Mouse (Mus musculus) T-cell, adult 2 months (primary cell): ENCODE measurements around the gene Zyg11b.

Experiments
- DNase-seq: peaks from one replicate; pipeline ENCODE4 v3.0.0; 2022; ENCODE audit warnings: low spot score

Gene Zyg11b

DNA sequence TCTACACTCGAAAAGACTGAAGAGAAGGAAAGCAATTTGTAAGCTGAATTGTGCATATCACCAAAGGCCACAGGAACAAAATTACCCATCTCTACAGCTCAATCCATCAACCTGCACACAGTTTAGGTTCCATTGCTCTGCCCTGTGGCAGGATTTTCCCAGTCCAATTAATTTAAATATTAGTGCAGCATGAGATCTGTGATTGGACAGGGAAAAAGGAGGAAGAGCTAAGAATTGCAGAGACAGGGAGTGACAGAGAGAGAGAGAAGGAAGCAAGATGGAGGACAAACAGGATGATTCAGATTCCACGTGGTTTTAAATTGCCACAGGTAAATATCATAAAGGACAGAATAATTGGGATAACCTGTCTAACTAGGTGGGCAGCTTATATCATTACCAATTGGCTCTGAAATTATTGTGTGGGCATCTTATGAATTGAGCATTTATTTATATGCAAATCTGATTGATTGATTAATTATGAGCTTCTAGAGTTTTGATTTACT is 108.0 kb downstream of the Zyg11b start:
- DNase-seq, result no peak

DNA sequence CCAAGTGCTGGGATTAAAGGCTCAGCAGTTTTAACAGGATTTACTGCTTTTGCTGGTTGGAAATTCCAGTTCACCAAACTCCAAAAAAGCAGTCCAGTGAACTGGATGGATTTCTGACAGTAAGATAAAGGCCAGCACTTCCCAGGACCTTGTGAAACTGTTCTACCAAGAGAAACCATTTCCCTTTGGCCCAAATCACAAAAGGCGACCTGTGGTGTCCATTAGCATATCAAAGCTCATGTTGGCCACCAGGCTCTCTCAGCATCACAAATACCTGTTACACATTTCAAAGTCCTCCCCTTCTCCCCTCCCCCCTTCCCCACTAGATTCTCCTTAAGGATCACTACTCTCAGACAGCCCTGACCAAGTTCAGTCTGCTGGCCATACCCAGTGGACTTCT is 118.6 kb downstream of the Zyg11b start:
- no peak for DNase-seq
